In genomic region chr4:138038365-138039274, GRCm38 (mm10) we compare ENCODE assay signal across 10 mouse cellular contexts. TPM values are rescaled to one million over a fixed set of nuclear protein-coding genes. Genes with fewer than 3 reads are reported as not detected.
DNase-seq lines count a peak whose midpoint lies in the region; ATAC-seq and TF ChIP-seq lines count a peak whose summit lies in the region.
"Had no signal": no experiment of that assay in that cellular context is flagged by ENCODE, and none has a peak within 500 bp of the region (broad histone marks: within the 10 kb centered on the region; RNA-seq: fewer than 3 reads in every experiment).

No protein-coding gene starts in this region.

- H3K4me3 ChIP-seq in forebrain, postnatal 0 days (ENCODE audit: low read depth, low read length), result no peak overlapping the region
- H3K4me3 ChIP-seq: limb, embryonic 13.5 days had no signal

- no peaks in the 10 kb centered on the region for H3K4me1 ChIP-seq in forebrain, postnatal 0 days (ENCODE audit: insufficient read depth)

- H3K27ac ChIP-seq in forebrain, postnatal 0 days (ENCODE audit: low read depth, low read length), result no peak overlapping the region
- H3K27ac ChIP-seq: limb, embryonic 13.5 days had no signal

- no peak for TF ChIP-seq CTCF in forebrain, postnatal 0 days (IDR thresholded peaks at IDR 0.05; ENCODE audit: low read depth)

- H3K36me3 ChIP-seq in forebrain, postnatal 0 days (ENCODE audit: insufficient read depth), result no peaks in the 10 kb centered on the region; the same call in 1 of the 2 replicates

- H3K27me3 ChIP-seq in forebrain, postnatal 0 days (ENCODE audit: insufficient read depth, low read length), result no peaks in the 10 kb centered on the region
- H3K27me3 ChIP-seq: limb, embryonic 13.5 days had no signal

- DNase-seq in embryo, embryonic 10 days (ENCODE audit: low spot score), result peak; percentile 36
- DNase-seq in embryo, embryonic 9.5 days (ENCODE audit: extremely low spot score), result no peak
- DNase-seq in kidney, adult 18-20 months, result peak; percentile 36
- no peak for DNase-seq in kidney, adult 11 months
- peak; percentile 55 for DNase-seq in MN1 (ENCODE audit: low spot score)
- peak; percentile 36 for DNase-seq in kidney, postnatal 10 days
- no peak for DNase-seq in forebrain, postnatal 0 days

- 73% methylated on average over 13 of the region's 13 CpGs for WGBS in forebrain, postnatal 0 days

- H3K9ac ChIP-seq in forebrain, postnatal 0 days, result no peak overlapping the region
- H3K9ac ChIP-seq: limb, embryonic 13.5 days had no signal

- H3K4me2 ChIP-seq in forebrain, postnatal 0 days (ENCODE audit: low read depth), result no peak overlapping the region
- H3K4me2 ChIP-seq: limb, embryonic 13.5 days had no signal

- no peaks in the 10 kb centered on the region for H3K9me3 ChIP-seq in forebrain, postnatal 0 days (ENCODE audit: low read length)
- H3K9me3 ChIP-seq: limb, embryonic 13.5 days had no signal

- no peak for ATAC-seq in inflammation-experienced regulatory T-cells, adult 6 months
- ATAC-seq in forebrain, postnatal 0 days, result no peak
- ATAC-seq: forebrain, embryonic 14.5 days had no signal

RNA-seq across cellular contexts. Expression of gene Eif4g3, which starts 45.8 kb away (rescaled TPM):
- 10 to 100 TPM; 33.8 to 51.8 (median 42.4) TPM for polyA plus RNA-seq in inflammation-experienced regulatory T-cells, adult 6 months (2017; shearing (Covaris generic))
- total RNA-seq in forebrain, postnatal 0 days (2014; rRNA removed), result 61.9 and 67.0 TPM in 2 replicates
- 28.8 and 38.4 TPM in 2 replicates for polyA plus RNA-seq in forebrain, postnatal 0 days (2015; fragmentation: Nextera tagmentation; extraction: Ambion mirVana)

Comparison
In these comparisons a context has a peak if more than half of its experiments do, and no peak if none do; other contexts are left out.
1. DNase-seq: peak in embryo, embryonic 10 days (single experiment), kidney, adult 18-20 months (single experiment), MN1 (single experiment) and kidney, postnatal 10 days (single experiment); none in embryo, embryonic 9.5 days (single experiment), kidney, adult 11 months (single experiment) and forebrain, postnatal 0 days (single experiment).